Mouse (Mus musculus) thymus, adult 18-20 months (tissue): Measurements from ENCODE around the gene Osbpl2.

Experiments used
- DNase-seq, 2 experiments: peaks; one replicate each; pipeline ENCODE4 v3.0.0; 2022; ENCODE audit warnings: mixed read lengths in 2 of 2

Osbpl2 gene

GRCm38 (mm10) chr2:180105441-180106190, 13.5 kb upstream of the Osbpl2 start:
- DNase-seq, result no peak

- DNase-seq, result no peak
These were observed 12.0 kb upstream of the Osbpl2 start for GRCm38 (mm10) chr2:180107081-180107480.

- no peak for DNase-seq
These were observed 10.8 kb upstream of the Osbpl2 start for GRCm38 (mm10) chr2:180108285-180108684.

GRCm38 (mm10) chr2:180113909-180114890, 4.9 kb upstream of the Osbpl2 start:
- DNase-seq, result no peak

- no peak for DNase-seq
These were observed 3.8 kb upstream of the Osbpl2 start for GRCm38 (mm10) chr2:180115279-180115678.

GRCm38 (mm10) chr2:180116081-180116493, 3.0 kb upstream of the Osbpl2 start:
- DNase-seq, result no peak

- no peak for DNase-seq
These were observed 2.2 kb upstream of the Osbpl2 start for GRCm38 (mm10) chr2:180116741-180117484.

GRCm38 (mm10) chr2:180117485-180118194, 1.5 kb upstream of the Osbpl2 start:
- DNase-seq, result no peak

GRCm38 (mm10) chr2:180119439-180120291, 559 bp downstream of the Osbpl2 start:
- DNase-seq, result no peak

- DNase-seq, result no peak
These were observed 1.2 kb downstream of the Osbpl2 start for GRCm38 (mm10) chr2:180120292-180120761.

- no peak for DNase-seq
These were observed 5.1 kb downstream of the Osbpl2 start for GRCm38 (mm10) chr2:180124192-180124591.

GRCm38 (mm10) chr2:180126195-180126594, 7.1 kb downstream of the Osbpl2 start:
- DNase-seq, result no peak

GRCm38 (mm10) chr2:180127675-180128074, 8.6 kb downstream of the Osbpl2 start:
- no peak for DNase-seq

- no peak for DNase-seq
These were observed 14.1 kb downstream of the Osbpl2 start for GRCm38 (mm10) chr2:180133231-180133630.

- no peak for DNase-seq
These were observed 14.8 kb downstream of the Osbpl2 start for GRCm38 (mm10) chr2:180133911-180134310.

- DNase-seq, result no peak
These were observed 16.3 kb downstream of the Osbpl2 start for GRCm38 (mm10) chr2:180135414-180135813.

- no peak for DNase-seq
These were observed 27.0 kb downstream of the Osbpl2 start for GRCm38 (mm10) chr2:180146091-180146490.

GRCm38 (mm10) chr2:180147379-180147778, 28.3 kb downstream of the Osbpl2 start:
- DNase-seq, result no peak

GRCm38 (mm10) chr2:180148551-180148950, 29.4 kb downstream of the Osbpl2 start:
- no peak for DNase-seq

- no peak for DNase-seq
These were observed 35.7 kb downstream of the Osbpl2 start for GRCm38 (mm10) chr2:180154796-180155195.

- DNase-seq, result no peak
These were observed 39.5 kb downstream of the Osbpl2 start for GRCm38 (mm10) chr2:180158627-180159026.
